Mouse (Mus musculus): ENCODE data around the gene Ric8b.

Ric8b gene

DNA sequence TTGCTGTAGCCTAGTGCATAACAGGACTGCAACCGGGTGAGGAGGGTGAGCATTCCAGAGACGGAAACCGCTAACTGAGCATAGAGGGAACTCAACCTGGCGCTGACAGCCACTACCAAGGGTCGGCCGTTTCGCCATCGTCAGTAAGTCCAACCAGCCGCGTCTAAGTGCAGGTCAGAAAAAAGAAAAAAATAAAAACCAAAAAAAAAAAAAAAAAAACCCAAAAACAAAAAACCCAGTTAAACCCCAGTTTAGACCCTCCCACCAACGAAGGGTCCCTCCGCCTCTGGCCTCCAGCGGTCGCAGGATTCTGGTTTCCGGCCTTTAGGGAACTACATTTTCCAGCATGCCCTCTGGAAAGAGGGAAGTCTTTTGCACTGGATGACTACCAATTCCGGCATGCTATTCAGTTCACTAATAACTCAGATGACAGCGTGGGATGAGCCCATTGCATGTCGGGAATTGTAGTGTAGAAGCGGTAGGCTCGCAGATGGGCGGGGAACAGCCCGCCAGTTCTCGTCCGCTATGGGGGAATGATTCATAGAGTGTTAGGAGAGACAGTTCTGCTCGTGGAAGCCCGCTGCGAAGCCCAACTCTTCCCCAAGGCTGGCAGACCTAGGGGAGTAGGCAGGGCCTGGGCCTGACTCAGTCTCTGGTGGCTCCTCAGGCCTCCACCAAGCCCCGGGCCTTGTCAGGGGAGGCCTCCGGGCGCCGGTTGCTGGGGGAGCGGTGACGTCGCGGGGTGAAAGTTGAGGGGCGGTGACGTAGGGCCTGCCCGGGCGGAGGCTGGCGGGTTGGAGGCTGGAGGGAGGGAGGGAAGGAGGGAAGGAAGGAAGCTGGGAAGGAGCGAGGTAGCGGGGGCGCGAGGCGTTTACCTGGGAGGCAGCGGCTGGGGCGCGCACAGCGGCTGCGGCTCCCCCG, at the start of gene Ric8b:
Ric8b (plus strand) TSS at position 807 of the 921 bp plus-strand sequence.
- DNase-seq (ENCODE audit: low spot score in 2 of 2), result peak; percentile 91 to 93

GRCm38 (mm10) chr10:84871285-84871684, 46.1 kb upstream of the Ric8b start:
- no peak for DNase-seq (ENCODE audit: low spot score in 2 of 2)

DNA sequence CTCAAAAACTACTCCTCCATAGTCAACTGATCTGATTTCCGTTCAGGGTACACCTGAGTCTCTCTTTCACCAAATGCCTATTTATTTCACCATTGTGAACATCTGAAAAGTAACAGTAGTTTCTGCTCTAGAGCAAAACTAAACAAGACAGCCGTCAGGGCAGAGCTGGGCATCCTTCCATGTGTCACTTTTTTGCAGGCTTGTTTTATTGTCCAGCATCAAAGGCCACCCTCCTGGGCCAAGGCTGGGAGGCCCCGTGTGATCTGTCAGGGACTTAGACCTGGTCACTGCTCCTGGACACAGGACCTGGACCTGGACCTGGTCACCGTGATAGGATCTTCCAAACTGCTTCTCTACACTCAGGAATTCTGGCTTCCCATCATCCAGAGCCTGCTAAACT, 45.5 kb upstream of the Ric8b start:
- no peak for DNase-seq (ENCODE audit: low spot score in 2 of 2)

- no peak for DNase-seq (ENCODE audit: low spot score in 2 of 2)
These were observed 37.4 kb upstream of the Ric8b start for GRCm38 (mm10) chr10:84879823-84880571.

GRCm38 (mm10) chr10:84882528-84882927, 34.9 kb upstream of the Ric8b start:
- DNase-seq (ENCODE audit: low spot score in 2 of 2), result no peak

DNA sequence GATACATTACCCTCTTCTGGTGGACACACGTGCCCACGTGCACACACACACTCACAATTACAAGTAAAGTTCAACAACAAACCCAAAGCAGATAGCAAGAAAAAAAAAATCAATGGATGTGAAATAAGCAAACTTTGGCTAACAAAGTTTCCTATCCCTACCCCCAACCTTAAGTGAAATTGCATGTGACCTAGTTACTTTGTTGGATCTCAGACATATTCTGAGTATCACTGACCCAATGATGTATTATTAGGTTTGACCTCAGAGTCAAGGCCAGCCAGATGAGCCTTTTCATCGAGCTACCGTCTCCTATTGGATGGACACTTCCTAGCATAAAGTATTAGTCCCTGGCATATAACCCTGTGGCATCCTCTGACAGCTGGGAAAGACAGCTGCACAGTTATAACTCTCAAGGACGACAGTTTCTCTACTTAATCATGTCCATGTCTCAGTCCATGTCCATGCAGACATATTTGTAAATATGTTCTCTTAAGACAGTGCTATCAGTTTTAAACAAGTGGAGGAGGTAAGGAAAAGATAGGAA, 32.0 kb upstream of the Ric8b start:
- no peak for DNase-seq (ENCODE audit: low spot score in 2 of 2)

DNA sequence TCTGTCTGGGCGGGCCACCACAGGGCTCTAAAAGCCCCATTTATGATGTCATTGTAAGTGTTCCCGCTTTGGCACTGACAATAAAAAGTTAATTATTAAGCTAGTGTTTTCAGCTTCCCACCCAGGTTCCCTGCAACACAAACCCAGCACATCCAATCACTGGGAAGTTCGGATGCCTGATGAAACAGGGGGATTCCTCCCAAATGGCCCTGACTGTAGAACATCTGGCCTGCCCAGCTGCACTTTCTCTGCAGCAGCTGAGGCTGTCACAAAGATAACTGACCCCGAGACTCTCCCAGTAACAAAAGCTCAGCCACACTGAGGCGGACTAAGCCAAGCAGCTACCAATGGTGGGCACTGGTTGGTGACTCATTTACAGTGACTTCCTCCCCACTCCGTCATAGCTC, 31.2 kb upstream of the Ric8b start:
- no peak for DNase-seq (ENCODE audit: low spot score in 2 of 2)

DNA sequence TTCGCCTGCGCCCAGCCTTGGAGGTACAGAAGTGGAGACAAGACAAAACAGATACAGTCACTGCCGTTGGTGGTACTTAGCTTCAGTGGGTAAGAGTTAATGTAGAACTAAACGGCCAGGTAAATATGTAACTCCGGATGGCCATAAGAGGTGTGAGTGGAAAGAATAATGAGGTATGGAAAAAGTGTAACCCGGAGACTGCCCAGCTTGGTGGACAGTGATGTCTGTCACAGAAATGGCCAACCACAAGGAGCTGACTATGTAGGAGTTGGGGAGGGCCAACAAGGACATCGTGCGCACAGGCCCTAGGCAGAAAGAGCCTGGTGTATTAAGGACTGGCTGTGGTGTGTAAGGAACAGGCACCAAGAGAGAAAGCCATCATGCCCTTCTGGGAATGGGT, 30.6 kb upstream of the Ric8b start:
- no peak for DNase-seq (ENCODE audit: low spot score in 2 of 2)

DNA sequence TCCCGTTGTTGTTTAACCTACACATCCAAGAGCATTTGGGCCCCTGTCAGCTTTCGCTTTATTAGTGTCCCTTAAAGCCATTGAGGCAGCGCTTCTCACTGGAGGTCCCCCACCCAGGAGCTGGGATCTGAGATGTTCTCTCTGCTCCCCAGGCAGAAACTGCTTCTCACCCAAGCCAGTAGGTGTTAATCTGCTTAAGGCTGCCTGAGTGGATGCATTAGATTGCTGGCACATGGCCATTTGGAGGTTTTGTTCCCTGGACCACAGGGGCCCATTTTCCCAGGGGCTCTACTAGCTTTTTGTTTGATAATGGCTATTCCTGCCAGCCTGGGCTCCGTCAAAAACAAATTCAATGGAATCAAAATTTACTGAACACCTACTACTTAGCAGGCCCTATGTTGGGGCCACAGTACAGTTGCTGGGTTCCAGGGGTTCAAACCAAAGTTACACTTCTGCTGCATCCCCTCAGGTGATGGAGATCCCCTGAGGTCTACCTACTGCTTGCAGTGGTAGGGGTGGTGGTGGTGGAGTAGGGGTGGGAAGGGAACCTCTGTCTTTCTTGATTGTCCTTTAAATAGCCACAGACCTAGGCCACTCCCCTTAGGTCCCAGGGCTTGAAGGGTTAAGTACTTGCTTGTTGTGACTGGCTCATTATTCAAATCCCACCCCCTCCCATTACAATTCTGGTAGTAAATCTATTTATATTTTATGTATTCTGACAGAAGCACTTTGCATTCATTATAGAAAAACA, 28.1 kb upstream of the Ric8b start:
- no peak for DNase-seq (ENCODE audit: low spot score in 2 of 2)

GRCm38 (mm10) chr10:84895810-84896358, 21.5 kb upstream of the Ric8b start:
- DNase-seq (ENCODE audit: low spot score in 2 of 2), result no peak

DNA sequence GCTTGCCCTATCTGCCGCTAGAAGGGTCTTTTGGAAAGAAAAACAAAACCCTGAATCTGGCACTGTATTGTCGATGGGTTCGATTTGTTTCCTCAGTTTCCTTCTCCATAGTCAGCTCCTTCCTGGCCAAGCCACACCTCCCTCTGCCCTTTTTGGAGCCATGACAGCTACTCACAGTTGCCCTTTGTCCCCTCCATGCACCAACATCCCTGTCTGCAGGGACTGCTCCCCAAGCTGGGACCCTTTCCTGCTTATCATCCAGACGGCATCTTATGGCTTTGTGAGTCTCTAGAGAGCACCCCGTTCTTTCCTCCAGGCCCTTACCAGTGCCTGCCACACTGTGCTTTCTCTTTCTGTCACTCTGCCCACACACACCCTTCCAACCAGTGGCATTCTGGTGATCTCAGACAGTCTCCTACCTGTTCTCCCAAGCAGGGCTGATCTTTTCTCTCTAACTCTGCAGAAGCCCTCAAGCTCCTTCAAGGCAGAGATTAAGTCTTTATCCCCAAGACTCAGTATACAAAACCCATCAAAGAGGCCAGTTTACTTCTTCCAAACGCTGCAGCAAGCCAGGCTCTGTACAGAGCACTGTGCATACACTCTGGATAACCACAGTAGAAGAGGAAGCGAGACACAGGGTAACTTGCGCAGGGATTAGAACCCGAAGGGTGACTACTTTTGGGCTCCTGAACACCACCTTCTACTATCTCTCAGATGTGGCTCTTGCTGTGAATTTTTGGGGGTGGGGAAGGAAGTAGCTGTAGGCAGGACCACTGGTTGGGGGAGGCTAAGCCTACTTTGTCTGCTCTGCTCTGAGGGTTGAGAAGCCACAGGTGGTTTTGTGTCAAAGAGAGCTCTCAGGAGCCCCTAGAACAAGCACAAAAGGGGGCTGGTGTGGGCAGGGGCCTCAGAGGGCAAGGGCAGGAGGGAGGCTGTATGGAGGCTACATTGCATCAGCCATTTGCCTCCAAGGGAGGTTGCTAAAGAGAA, 20.2 kb upstream of the Ric8b start:
- DNase-seq (ENCODE audit: low spot score in 2 of 2), result peak; percentile 28 to 32

DNA sequence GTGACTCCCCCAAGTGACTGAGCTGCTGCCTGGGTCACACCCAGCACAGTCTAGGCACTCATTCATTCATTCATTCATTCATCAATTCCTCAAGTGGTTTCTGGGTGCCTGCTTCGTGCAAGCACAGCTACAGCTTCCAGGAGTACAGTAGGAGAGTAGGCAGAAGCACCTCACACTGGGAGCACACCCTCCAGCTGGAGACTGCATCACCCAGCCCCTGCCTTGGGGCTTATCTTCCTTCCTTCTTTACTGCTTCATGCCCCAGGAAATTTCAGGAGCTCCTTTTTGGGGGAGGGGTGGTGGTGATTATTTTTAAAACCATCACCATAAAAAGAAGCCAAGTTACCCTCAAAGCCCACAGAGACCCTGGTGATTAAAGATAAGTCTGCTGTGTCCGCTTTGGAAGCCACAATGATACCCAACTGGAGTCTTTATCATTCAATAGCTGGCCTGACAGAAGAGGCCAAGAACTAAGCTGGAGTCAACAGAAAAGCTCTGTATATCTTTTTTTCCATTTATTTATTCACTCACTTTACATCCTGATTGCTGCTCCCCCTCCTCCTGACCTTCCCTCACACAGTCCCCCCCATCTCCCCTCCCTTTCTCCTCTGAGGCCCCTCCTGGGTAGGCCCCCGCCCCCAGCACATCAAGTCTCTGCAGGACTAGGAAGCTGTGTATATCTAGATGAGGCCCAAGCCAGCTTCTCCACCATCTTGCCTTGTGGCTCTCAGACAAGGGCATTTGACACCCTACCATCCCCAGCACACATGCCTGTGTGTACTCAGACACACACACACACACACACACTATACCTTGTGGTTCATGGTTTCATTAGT, 19.1 kb upstream of the Ric8b start:
- DNase-seq (ENCODE audit: low spot score in 2 of 2), result no peak

GRCm38 (mm10) chr10:84901676-84902075, 15.7 kb upstream of the Ric8b start:
- DNase-seq (ENCODE audit: low spot score in 2 of 2), result no peak

- no peak for DNase-seq (ENCODE audit: low spot score in 2 of 2)
These were observed 15.2 kb upstream of the Ric8b start for GRCm38 (mm10) chr10:84902213-84902612.

GRCm38 (mm10) chr10:84903307-84903706, 14.1 kb upstream of the Ric8b start:
- DNase-seq (ENCODE audit: low spot score in 2 of 2), result no peak

- DNase-seq (ENCODE audit: low spot score in 2 of 2), result peak in 1 of 2 experiments; percentile 7
These were observed 13.7 kb upstream of the Ric8b start for GRCm38 (mm10) chr10:84903742-84904141.

DNA sequence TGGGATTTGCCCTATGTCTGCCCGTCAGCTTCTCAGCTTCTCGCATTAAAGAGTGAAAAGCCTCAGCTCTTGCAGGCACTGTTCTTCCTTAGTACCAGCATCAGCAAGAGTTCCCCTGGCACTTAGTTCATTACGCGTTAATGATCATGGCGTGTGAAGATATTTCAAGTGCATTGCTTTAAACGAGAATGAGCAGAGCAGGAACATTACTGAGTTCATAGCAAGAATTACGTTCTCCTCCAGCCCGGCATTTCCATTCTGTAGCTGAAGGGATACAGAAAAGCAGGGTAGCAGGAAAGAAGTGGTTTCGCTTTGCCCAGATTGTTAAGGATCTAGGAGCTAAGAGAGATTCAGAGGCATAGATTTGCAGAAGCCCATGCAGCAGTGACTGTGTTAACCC, 10.5 kb upstream of the Ric8b start:
- DNase-seq (ENCODE audit: low spot score in 2 of 2), result no peak

- DNase-seq (ENCODE audit: low spot score in 2 of 2), result no peak
These were observed 9.4 kb upstream of the Ric8b start for GRCm38 (mm10) chr10:84908006-84908405.

DNA sequence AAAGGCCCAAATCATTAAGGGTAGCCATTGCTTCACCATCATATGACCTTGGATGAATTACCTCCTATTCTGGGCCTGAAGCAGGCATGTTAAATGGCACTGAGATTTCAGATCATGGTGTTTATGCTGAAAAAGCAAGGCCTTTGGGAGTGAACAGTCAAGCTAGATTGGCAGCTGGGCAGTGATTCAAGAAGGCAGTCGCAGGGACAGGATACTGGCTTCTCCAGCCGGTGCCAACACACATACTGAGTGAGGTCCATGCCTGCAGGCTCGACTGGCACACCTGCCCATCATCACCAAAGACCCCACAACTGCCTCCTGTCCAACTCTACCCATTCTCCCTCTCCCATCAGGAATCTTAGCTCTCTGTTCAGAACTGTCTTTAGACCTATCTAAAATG, 8.9 kb upstream of the Ric8b start:
- no peak for DNase-seq (ENCODE audit: low spot score in 2 of 2)
